Mouse (Mus musculus): ENCODE measurements at regions not wholly inside any gene's neighbourhood (a gene's known extent, or its start where the extent isn't known, plus 50 kb on each side); places are given as distances from the start of the nearest gene placed in this dataset.

- no peak overlapping the region for H3K4me3 ChIP-seq (ENCODE audit: low read depth, low read length)
- ATAC-seq (ENCODE audit: extremely low read depth, insufficient number of reproducible peaks, low FRiP score, poor library complexity, severe bottlenecking) = no peak
Observed at GRCm38 (mm10) chr2:159392865-159393264, 598.3 kb downstream of the Dhx35 start.

GRCm38 (mm10) chr2:159401421-159402100 lies 607.0 kb downstream of the Dhx35 start:
- H3K27me3 ChIP-seq (ENCODE audit: insufficient read depth, low read length) = no peaks in the 10 kb centered on the region
- H3K4me1 ChIP-seq (ENCODE audit: insufficient read depth, low read depth, low read length) = no peaks in the 10 kb centered on the region
- ATAC-seq (ENCODE audit: extremely low read depth, insufficient number of reproducible peaks, low FRiP score, poor library complexity, severe bottlenecking) (no peak), DNase-seq (ENCODE audit: low spot score) (no peak)
- peaks cover 22% of the 10 kb centered on the region for H3K9me3 ChIP-seq (replicated peaks)
- TF ChIP-seq POLR2AphosphoS5 (IDR thresholded peaks at IDR 0.05; ENCODE audit: insufficient replicate concordance, low read depth, low read length) (no peak), GATA2 (IDR thresholded peaks at IDR 0.05; ENCODE audit: borderline replicate concordance, low read depth, low read length) (no peak), TAL1 (conservative IDR thresholded peaks at IDR 0.05; ENCODE audit: low read depth, low read length) (no peak), GATA1 (IDR thresholded peaks at IDR 0.05; ENCODE audit: borderline replicate concordance, low read length) (no peak), CTCF (IDR thresholded peaks at IDR 0.05; ENCODE audit: low read depth, low read length) (no peak)
- no peaks in the 10 kb centered on the region for H3K36me3 ChIP-seq (replicated peaks)
- H3K4me3 ChIP-seq (ENCODE audit: low read depth, low read length) = no peak overlapping the region

More at GRCm38 (mm10) chr2:159392865-159393264, 598.3 kb downstream of the Dhx35 start:
- H3K9me3 ChIP-seq (replicated peaks) = peaks cover 21% of the 10 kb centered on the region
- H3K4me1 ChIP-seq (ENCODE audit: insufficient read depth, low read depth, low read length) = no peaks in the 10 kb centered on the region
- TF ChIP-seq POLR2AphosphoS5 (IDR thresholded peaks at IDR 0.05; ENCODE audit: insufficient replicate concordance, low read depth, low read length) = no peak
- no peak for TF ChIP-seq GATA1 (IDR thresholded peaks at IDR 0.05; ENCODE audit: borderline replicate concordance, low read length)
- no peak for TF ChIP-seq CTCF (IDR thresholded peaks at IDR 0.05; ENCODE audit: low read depth, low read length)
- no peak for TF ChIP-seq TAL1 (conservative IDR thresholded peaks at IDR 0.05; ENCODE audit: low read depth, low read length)
- TF ChIP-seq GATA2 (IDR thresholded peaks at IDR 0.05; ENCODE audit: borderline replicate concordance, low read depth, low read length) = no peak
- DNase-seq (ENCODE audit: low spot score) = no peak
- no peaks in the 10 kb centered on the region for H3K36me3 ChIP-seq (replicated peaks)
- H3K27me3 ChIP-seq (ENCODE audit: insufficient read depth, low read length) = no peaks in the 10 kb centered on the region

GRCm38 (mm10) chr2:159404940-159405339 lies 610.3 kb downstream of the Dhx35 start:
- Histone ChIP-seq H3K27me3 (ENCODE audit: insufficient read depth, low read length) (no peaks in the 10 kb centered on the region), H3K36me3 (replicated peaks) (no peaks in the 10 kb centered on the region), H3K4me3 (ENCODE audit: low read depth, low read length) (no peak overlapping the region), H3K9me3 (replicated peaks) (peaks cover 17% of the 10 kb centered on the region), H3K4me1 (ENCODE audit: insufficient read depth, low read depth, low read length) (no peaks in the 10 kb centered on the region)
- no peak for ATAC-seq (ENCODE audit: extremely low read depth, insufficient number of reproducible peaks, low FRiP score, poor library complexity, severe bottlenecking)
- TF ChIP-seq TAL1 (conservative IDR thresholded peaks at IDR 0.05; ENCODE audit: low read depth, low read length) = no peak
- no peak for TF ChIP-seq GATA2 (IDR thresholded peaks at IDR 0.05; ENCODE audit: borderline replicate concordance, low read depth, low read length)
- no peak for TF ChIP-seq CTCF (IDR thresholded peaks at IDR 0.05; ENCODE audit: low read depth, low read length)
- no peak for TF ChIP-seq POLR2AphosphoS5 (IDR thresholded peaks at IDR 0.05; ENCODE audit: insufficient replicate concordance, low read depth, low read length)
- TF ChIP-seq GATA1 (IDR thresholded peaks at IDR 0.05; ENCODE audit: borderline replicate concordance, low read length) = no peak
- no peak for DNase-seq (ENCODE audit: low spot score)

GRCm38 (mm10) chr2:159414599-159414998 lies 620.0 kb downstream of the Dhx35 start:
- DNase-seq (ENCODE audit: low spot score) (no peak), ATAC-seq (ENCODE audit: extremely low read depth, insufficient number of reproducible peaks, low FRiP score, poor library complexity, severe bottlenecking) (no peak)
- no peaks in the 10 kb centered on the region for H3K27me3 ChIP-seq (ENCODE audit: insufficient read depth, low read length)
- no peaks in the 10 kb centered on the region for H3K36me3 ChIP-seq (replicated peaks)
- peaks cover 16% of the 10 kb centered on the region for H3K9me3 ChIP-seq (replicated peaks)
- TF ChIP-seq CTCF (IDR thresholded peaks at IDR 0.05; ENCODE audit: low read depth, low read length) (no peak), POLR2AphosphoS5 (IDR thresholded peaks at IDR 0.05; ENCODE audit: insufficient replicate concordance, low read depth, low read length) (no peak), GATA2 (IDR thresholded peaks at IDR 0.05; ENCODE audit: borderline replicate concordance, low read depth, low read length) (no peak), GATA1 (IDR thresholded peaks at IDR 0.05; ENCODE audit: borderline replicate concordance, low read length) (no peak), TAL1 (conservative IDR thresholded peaks at IDR 0.05; ENCODE audit: low read depth, low read length) (no peak)
- H3K4me3 ChIP-seq (ENCODE audit: low read depth, low read length) = no peak overlapping the region
- no peaks in the 10 kb centered on the region for H3K4me1 ChIP-seq (ENCODE audit: insufficient read depth, low read depth, low read length)

- Histone ChIP-seq H3K27me3 (ENCODE audit: insufficient read depth, low read length) (no peaks in the 10 kb centered on the region), H3K36me3 (replicated peaks) (no peaks in the 10 kb centered on the region), H3K9me3 (replicated peaks) (peaks cover 13% of the 10 kb centered on the region), H3K4me3 (ENCODE audit: low read depth, low read length) (no peak overlapping the region), H3K4me1 (ENCODE audit: insufficient read depth, low read depth, low read length) (no peaks in the 10 kb centered on the region)
- TF ChIP-seq TAL1 (conservative IDR thresholded peaks at IDR 0.05; ENCODE audit: low read depth, low read length) = no peak
- TF ChIP-seq CTCF (IDR thresholded peaks at IDR 0.05; ENCODE audit: low read depth, low read length) = no peak
- TF ChIP-seq GATA1 (IDR thresholded peaks at IDR 0.05; ENCODE audit: borderline replicate concordance, low read length) = no peak
- no peak for TF ChIP-seq GATA2 (IDR thresholded peaks at IDR 0.05; ENCODE audit: borderline replicate concordance, low read depth, low read length)
- TF ChIP-seq POLR2AphosphoS5 (IDR thresholded peaks at IDR 0.05; ENCODE audit: insufficient replicate concordance, low read depth, low read length) = no peak
- ATAC-seq (ENCODE audit: extremely low read depth, insufficient number of reproducible peaks, low FRiP score, poor library complexity, severe bottlenecking) (no peak), DNase-seq (ENCODE audit: low spot score) (no peak)
Observed at GRCm38 (mm10) chr2:159418371-159418940, 623.8 kb downstream of the Dhx35 start.

GRCm38 (mm10) chr2:159422281-159422937 lies 627.8 kb downstream of the Dhx35 start:
- H3K4me3 ChIP-seq (ENCODE audit: low read depth, low read length) = no peak overlapping the region
- no peak for ATAC-seq (ENCODE audit: extremely low read depth, insufficient number of reproducible peaks, low FRiP score, poor library complexity, severe bottlenecking)
- peaks cover 22% of the 10 kb centered on the region for H3K9me3 ChIP-seq (replicated peaks)
- H3K27me3 ChIP-seq (ENCODE audit: insufficient read depth, low read length) = no peaks in the 10 kb centered on the region
- DNase-seq (ENCODE audit: low spot score) = no peak
- no peaks in the 10 kb centered on the region for H3K36me3 ChIP-seq (replicated peaks)
- TF ChIP-seq CTCF (IDR thresholded peaks at IDR 0.05; ENCODE audit: low read depth, low read length) = no peak
- no peaks in the 10 kb centered on the region for H3K4me1 ChIP-seq (ENCODE audit: insufficient read depth, low read depth, low read length)

Data from G1E (cell line).